Mouse (Mus musculus) MEL-GATA-1-ER (cell line): ENCODE data around the gene Fezf2.

Source experiments
- DNase-seq: peaks from one replicate; pipeline ENCODE4 v3.0.0-alpha.2; 2012; ENCODE audit warnings: low read depth; ENCODE audit errors: extremely low read depth

Gene Fezf2

DNA sequence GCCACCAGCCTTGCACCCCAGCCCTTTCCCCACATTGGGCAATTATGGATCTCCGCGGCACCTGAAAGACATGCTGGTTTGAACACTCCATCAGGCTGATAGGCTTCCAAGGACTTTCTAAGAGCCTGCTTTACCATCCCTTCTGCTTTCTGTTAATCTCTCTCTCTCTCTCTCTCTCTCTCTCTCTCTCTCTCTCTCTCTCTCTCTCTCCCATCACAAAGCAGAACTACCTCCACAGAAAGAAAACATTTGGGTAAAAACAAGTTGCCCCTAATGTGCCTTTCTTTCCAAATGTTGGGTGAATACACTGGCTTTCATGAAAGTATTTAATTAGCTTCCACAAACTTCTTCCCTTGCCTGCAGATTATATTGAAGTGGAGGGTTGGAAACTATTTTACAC lies at the start of gene Fezf2:
Gene Fezf2 (minus strand): TSS at position 101 of the 400 bp plus-strand sequence.
- DNase-seq, result no peak

DNA sequence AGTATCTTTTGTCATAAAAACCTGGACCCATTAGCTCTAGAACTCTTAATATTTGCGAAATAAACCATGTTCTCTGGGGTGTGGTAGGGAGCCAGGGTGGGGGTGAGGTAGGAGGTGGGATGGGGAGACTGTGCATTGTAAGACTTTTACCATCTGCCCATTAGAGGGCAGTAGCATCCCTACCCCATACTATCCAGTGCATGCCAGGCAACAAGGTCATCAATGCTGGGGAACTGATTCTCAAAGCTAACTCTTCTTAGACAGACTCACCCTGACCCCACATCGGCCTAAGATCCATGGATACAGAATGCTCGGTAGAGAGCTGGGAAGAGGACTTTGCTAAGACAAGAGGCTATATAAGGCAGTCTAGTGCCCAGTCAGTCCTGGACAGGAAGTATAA lies 49.6 kb upstream of the Fezf2 start:
- DNase-seq, result no peak

DNA sequence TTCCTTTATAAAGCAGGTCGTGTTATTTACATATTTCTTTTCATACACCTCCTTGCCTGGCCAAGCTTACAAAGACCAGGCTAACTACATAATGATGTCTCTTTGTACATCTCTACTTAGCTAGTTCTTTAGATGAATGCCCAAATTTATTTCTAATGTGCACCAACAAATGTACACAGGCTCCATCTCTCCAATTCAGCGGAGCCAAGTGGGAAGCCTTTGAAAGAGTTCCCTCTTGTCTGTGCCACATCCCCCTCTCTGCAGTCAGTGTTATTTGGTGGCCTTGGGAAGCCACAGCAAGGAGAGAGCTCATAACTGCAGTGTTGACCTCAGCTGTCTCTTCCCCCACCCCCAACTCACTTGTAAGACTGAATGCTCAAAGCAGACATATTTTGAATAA lies 46.3 kb upstream of the Fezf2 start:
- DNase-seq, result no peak

DNA sequence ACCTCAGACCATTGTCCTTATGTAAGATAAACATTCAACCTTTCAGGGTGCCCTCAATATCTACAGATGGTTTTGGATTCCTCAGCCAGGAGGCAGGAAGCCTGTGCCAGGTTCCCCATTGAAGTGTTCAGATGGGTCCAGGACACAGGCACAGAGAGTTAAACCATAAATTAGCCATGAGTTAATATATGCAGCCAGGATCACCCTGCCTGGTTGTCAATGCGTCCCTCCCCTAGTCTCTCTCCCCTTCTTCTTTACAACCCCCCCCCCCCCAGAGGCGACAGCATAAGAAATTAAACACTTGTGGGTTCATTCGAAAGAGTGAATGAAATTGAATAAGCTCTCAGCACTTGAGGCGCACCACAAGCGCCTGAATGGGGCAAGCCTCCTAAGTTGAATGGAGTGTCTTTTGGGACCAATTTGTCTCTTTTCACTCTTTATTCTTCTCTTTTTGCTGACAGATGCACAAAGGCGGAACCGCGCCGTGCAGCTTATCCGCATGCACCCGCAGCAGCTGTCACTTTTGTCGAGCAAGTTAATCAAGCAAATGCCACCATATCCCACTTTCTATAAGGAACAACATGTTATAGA lies 45.4 kb upstream of the Fezf2 start:
- no peak for DNase-seq

DNA sequence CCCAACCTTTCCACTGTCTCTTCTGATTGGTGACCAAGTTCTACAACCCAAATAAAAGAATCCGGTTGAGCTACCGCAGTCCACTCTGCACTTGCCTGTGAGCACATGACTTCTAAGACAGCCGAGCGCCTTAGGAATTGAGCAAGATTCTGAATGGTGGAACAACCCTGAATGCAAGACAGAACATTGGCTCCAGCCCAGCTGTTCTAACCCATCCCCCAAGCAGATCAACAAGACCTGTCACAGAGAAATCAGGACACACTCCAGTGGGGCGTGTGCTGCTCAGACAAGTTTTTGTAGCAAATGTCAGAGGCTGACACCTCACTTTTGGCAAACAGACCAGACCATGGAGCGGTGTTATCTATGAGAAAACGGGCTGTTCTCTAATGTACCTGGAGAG lies 43.2 kb upstream of the Fezf2 start:
- DNase-seq, result no peak

GRCm38 (mm10) chr14:12388806-12389436 lies 40.9 kb upstream of the Fezf2 start:
- DNase-seq, result no peak

GRCm38 (mm10) chr14:12388192-12388795 lies 40.3 kb upstream of the Fezf2 start:
- DNase-seq, result no peak

DNA sequence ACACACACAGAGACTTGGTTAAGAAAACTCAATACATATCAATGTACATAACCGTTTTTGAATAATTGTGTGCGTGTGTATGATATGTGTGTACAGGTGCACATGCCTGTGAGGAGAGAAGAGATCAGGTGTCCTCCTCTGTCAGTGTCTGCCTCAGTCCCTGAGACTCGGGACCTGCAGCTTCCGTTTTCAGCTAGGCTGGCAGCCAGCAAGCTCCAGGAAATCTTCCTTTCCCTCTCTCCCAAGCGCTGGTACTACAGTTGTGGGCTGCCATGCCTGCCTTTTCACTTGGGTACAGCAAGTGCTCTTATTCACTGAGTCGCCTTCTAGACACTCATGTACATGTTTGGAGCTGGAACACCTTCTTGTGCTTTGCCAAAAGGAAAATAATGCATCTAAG lies 39.2 kb upstream of the Fezf2 start:
- DNase-seq, result no peak

- no peak for DNase-seq
These were observed 29.9 kb upstream of the Fezf2 start for GRCm38 (mm10) chr14:12377883-12378282.

GRCm38 (mm10) chr14:12377289-12377688 lies 29.3 kb upstream of the Fezf2 start:
- no peak for DNase-seq

DNA sequence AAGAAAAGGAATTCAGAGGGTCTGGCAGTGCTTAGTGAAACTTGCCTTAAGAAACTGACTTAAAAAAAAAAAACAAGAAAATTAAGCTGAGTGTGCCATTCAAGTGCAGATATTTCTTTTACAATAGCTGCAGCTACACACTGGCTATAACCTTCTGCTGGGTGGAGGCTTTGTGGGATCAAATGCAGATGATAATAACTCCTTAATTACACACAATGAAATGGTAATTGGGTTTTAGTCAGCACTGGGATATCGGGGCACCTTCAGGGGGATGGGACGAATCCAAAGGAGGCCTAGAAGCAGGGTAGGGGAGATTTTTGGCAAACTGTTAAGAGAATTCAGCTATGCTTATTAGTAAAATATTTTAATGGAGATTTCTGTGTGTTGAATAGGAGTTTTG lies 27.5 kb upstream of the Fezf2 start:
- no peak for DNase-seq

GRCm38 (mm10) chr14:12350271-12350916 lies 2.4 kb upstream of the Fezf2 start:
- DNase-seq, result no peak

- no peak for DNase-seq
These were observed 1.5 kb upstream of the Fezf2 start for GRCm38 (mm10) chr14:12349334-12350090.

GRCm38 (mm10) chr14:12346865-12347600 lies 956 bp downstream of the Fezf2 start:
- no peak for DNase-seq

DNA sequence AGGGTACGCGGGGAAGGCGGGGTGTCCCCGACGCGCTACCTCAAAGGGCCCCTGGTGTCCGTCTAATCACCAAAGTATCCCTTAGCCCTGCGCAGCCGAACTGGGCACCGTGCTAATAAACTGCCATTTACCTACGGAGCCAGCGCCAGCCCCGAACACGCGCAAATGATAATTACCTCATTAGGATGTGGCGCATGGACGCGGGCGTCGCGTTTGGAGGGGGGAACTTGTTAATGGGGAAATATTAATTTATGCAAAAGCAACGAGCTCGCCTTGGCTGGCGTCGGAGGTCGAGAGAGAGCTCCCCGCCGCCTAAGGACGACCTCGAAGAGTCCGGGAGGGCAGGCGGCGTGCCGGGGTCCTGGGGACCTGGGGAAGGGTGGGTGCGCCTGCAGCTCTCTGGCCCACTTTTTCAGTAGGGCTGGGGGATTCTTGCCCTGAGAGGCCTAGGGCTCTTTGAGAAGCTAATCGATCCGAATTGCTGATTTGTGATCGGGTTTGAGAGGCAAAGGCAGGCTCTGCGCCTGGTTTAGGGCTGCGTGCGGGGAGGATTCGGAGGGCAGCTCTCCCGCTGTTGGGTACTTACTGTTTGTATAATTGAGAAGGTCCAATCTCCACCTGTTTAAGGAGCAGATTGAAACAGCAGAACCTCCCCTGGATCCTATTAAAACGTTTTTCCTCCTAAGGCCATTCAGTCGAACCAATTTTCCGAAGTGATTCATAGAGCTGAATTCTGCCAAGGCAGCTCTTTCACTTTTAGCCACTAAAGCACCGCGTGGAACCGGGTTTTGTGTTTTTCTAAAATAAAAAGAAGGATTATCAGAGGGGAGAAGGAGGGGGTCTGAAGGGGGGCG lies 1.8 kb downstream of the Fezf2 start:
- DNase-seq, result no peak

DNA sequence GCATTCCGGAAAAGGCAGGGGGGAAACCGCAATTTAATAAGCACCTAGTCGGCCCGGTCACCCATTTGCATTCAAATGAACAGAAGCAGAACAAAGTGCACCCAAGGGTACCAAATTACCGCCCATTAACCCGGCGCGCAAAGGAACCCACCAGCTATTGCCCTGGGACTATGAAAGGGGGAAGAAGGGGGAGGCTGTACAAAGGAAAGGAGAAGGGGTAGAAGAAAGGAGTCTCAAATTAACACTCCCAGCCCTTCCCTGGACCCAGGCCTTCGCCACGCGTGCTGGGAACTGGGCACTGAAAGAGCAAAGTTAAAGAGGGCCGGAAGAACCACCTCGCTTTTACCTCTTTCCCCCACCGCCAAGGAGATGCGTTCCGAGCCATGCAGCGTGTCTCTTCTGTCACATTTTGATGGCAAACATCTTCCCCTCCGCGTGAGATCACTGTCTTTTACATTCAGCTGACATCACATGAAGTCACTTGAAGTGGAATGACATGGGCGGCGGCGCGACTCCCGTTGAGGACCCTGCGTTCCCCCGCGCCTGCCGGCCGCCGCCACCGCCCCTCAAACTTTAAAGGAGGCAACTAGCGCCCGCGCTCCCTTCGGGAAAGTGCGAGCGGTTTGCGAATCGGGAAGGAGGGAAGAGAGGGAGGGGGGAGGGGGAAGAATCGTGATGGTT lies 2.6 kb downstream of the Fezf2 start:
- no peak for DNase-seq

- DNase-seq, result no peak
These were observed 3.2 kb downstream of the Fezf2 start for GRCm38 (mm10) chr14:12344746-12345240.

DNA sequence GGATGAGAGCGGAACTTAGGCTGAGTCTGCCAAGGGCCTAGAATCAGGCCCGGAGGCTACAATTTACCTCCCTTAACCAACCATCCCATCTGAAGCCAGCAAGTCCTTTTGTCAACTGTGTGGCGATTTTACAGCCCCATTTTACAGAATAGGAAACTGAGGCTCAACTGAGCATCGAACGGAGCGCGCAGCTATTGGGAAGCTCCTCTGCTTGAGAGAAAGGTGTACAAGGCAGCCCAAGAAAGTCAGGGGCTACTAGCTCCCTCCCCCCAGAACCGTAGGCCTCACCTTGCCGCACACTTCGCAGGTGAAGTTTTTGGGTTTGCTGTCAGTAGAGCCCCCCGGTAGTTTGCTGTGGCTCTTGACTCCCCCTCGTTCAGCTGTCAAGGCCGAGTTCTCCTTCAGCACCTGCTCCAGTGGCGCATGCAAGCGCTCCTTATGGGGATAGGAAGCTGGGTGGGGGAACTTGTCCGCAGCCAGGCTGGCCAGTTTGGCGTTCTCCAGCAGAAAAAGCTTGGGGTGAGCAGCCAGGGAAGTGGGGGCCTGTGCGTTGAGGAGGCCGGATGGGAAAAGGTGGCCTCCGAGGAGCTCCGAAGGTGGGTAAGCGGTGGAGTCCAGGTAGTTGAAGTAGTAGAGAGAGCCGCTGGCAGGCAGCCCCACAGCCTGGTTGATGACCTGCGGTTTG lies 3.8 kb downstream of the Fezf2 start:
- DNase-seq, result no peak

DNA sequence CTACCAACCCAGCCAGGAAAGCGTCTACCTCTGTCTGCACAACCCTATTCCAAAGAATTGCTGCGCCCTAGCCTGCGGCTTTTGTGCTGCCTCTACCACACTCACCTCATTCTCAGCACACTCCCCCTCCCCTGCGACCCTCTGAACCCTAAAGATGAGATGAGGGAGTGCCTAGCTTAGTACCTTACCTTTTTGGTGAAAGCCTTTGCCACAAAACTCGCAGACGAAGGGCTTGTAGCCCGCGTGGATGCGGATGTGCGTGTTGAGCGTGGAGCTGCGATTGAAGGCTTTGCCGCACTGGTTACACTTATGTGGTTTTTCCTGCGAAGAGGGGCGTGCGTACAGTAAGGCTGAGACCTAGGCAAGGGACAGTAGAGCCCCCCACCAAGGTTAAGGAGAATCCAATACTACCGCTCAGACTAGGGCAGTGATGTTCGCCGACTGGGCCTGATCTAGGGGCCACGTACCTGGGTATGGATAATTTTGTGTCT lies 4.5 kb downstream of the Fezf2 start:
- DNase-seq, result no peak
